Mouse (Mus musculus): ENCODE measurements at regions not wholly inside any gene's neighbourhood (a gene's known extent, or its start where the extent isn't known, plus 50 kb on each side); places are given as distances from the start of the nearest gene placed in this dataset.

- TF ChIP-seq CTCF (conservative IDR thresholded peaks at IDR 0.05; ENCODE audit: low read length) (no peak), POU5F1 (IDR thresholded peaks at IDR 0.05; ENCODE audit: borderline replicate concordance, low read length) (no peak), NANOG (IDR thresholded peaks at IDR 0.05; ENCODE audit: borderline replicate concordance, low read length) (no peak)
Observed at GRCm38 (mm10) chr15:41936697-41937096, 1802.5 kb downstream of the 9330182O14Rik start.
